Mouse (Mus musculus): ENCODE measurements around the gene Alkbh1. TPM values are rescaled to one million over a fixed set of nuclear protein-coding genes. Genes with fewer than 3 reads are reported as not detected.
"Not testable (repeated sequence)": the region's sequence is repeated elsewhere in the genome, so short reads cannot be mapped to it uniquely, and the experiment has no call there.

Alkbh1 gene
- 1 to 10 TPM; 4.1 to 5.5 TPM for total RNA-seq (2021)
- long read RNA-seq, experiment 1, transcript Alkbh1-209 (6 exons, 3,857 nt), result major isoform, 6 of 10 reads
- long read RNA-seq, experiment 1, partial matches to known transcripts, result 0 of 10 reads
- long read RNA-seq, experiment 1, other reads (novel, unspliced or antisense), result 2 of 10 reads
- long read RNA-seq, experiment 2, transcript Alkbh1-209 (6 exons, 3,857 nt), result major isoform, 5 of 8 reads
- long read RNA-seq, experiment 2, partial matches to known transcripts, result 0 of 8 reads
- long read RNA-seq, experiment 2, other reads (novel, unspliced or antisense), result 0 of 8 reads

DNA sequence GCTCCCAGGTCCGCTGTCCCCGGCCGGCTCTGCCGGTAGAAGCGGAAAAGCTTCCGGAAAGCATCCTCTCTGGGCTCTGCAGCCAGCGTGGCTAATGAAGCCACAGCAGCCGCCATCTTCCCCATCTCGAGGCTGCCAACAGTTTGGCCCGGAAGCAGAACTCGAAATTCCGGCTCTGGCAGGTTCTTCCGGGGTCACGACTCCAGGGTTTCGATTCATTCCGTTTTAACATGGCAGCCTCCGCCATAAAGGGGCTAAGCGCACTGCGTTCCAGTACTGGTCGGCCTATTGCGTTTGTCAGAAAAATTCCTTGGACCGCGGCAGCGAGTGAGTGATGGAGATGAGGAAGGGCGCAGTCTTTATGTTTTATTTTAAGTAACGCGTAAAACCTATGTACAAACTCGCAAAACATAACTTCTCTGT, at the start of gene Alkbh1, which contains the start of gene Slirp:
TSS of gene Alkbh1 (minus strand) at position 318 of the 423 bp plus-strand sequence.
TSS of gene Slirp (plus strand) at position 197 of the 423 bp plus-strand sequence.
- DNase-seq (ENCODE audit: low spot score), result peak; percentile 91

DNA sequence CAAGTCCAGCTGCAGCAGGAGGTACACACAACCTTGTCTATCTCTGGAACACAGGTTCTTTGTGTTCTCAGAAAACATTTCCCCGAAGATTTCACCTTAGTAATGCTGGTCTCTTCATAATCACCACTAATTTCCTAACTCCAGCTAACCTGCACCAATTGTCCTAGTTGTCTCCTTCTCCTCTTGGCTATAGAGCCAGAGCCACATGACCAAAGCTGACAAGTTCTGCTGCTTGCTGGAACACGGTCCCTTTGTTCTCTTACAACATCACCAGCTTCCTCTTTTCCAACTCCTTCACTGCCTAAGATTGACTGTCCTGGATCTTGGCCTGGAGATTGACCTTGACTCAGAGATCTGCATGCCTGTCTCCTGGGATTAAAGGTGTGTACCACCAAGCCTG, 44.9 kb upstream of the Alkbh1 start:
- not testable (repeated sequence) for DNase-seq (ENCODE audit: low spot score)

DNA sequence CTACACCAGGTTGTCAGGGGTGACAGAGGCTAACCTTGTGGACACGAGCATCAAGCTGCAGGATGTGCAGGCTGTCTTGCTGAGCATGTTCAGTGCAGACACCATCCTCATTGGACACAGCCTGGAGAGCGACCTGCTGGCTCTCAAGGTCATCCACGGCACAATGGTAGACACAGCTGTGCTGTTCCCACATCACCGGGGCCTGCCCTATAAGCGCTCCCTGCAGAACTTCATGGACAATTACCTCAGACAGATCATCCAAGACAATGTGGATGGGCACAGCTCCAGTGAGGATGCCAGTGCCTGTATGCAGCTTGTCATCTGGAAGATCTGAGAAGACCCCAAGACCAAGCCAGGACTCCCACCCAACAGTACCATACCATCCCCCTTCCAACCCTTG, 38.7 kb upstream of the Alkbh1 start:
- DNase-seq (ENCODE audit: low spot score), result not testable (repeated sequence)

DNA sequence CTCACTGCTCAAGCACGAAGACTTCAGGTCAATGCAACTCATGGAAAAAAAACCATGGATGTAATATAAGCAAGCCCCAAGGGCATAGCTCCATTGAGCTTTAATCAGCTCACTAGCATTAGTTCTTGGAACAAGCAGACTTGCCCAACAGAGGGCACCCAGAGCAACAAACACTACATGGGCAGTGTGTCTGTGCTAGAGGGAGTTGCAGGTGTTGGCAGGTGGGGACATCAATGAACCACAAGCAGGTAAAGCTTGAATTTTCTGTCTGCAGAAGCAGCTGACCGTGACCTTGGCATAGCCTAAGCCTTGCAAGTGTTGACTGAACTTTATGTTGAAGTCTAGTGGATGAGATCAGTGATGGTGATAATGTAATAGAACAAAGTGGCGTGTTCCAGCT, 30.9 kb upstream of the Alkbh1 start:
- DNase-seq (ENCODE audit: low spot score), result no peak

DNA sequence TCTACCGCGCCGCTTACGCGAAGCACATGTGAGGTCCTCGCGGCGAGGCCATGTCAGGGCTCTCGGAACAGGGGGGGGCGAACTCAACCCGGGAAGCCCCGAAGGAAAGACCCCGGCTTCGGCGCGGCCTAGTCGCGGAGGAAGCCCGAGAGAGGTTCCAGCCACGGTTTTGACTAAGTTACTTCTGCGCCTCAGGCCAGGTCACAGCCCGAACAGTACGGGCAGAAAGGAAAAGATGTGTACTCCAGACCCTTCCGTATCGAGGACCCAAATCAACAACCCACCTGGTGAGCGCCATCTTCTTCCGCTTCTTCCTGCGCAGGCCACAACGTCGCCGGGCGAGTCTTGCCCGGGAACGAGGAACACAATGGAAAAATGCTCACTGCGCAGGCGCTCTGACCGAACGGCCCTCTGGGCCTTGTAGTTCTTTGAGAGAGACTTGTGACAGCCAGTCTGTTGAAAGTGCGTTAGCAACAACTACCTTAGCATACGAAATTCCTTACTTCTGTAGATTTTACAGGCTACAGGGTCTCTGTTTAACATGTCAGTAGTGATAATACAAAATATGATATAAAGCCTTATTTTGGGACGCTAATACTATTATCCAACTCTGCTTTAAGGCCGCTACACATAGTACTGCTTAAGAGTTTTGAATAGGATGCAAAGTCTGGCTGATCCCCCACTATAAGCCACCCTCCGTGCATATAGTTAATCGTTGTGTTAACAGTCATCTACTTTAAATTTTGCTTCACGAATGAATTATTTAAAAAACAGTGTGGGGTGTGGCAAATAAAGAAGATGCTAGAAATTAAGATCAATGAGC, 28.4 kb upstream of the Alkbh1 start, which contains the start of gene Snw1:
TSS of gene Snw1 (minus strand) at position 311 of the 823 bp plus-strand sequence.
- peak; percentile 95 for DNase-seq (ENCODE audit: low spot score)

DNA sequence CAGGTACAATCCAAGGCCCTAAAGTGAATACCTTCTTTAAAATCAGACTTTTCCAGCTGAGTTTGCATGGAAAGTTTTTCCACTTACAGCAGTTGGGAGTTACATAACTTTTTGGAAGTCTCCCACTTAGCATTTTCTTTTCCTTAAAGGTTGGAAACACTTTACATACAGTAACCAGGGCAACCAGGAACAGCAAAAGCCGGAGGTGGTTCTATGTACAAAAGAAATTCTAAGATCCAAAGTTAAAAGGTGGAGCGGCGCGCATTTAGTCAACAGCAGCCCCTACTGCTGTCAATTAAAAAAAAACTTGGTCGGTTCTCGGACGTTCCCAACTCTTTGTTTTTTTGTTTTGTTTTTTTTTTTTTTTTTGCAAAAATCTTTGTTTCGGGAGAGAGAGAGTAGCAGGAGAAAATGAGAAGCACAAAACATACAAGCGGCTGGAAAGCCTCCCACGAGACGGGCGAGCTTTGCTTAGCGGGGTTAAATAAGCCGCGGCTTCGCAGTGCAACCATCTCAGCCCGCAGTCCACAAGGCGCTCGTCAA, 27.7 kb upstream of the Alkbh1 start:
- DNase-seq (ENCODE audit: low spot score), result no peak

DNA sequence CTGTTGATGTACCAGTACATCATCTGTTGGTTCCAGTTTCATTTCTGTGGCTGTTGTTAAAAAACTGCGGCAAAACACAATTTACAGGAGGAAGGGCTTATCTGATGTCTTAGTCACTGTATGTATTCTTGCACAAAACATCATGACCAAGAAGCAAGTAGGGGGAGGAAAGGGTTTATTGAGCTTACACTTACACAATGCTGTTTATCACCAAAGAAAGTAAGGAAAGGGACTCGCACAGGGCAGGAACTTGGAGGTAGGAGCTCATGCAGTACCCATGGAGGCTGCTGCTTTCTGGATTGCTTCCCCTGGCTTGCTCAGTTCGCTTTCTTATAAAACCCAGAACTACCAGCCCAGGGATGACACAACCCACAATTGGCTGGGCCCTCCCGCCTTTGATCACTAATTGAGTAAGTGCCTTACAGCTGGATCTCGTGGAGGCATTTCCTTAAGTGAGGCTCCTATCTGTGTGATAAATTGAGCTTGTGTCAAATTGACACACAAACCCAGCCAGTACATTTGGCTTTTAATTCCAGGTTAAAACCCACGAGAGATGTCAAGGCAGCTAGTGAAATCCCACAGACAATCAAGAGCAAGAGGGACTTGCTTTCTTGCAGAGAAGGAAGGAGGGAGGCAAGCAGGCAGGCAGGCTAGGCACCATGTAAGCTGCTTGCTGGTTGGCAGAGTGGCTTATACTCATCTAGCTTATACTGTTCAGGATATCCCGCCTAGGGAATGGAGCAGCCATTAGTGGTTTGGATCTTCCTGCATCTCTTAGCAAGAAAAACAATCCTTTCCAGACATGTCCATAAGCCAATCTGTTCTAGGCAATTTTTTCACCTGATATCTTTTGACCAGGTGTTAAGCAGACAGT, 26.7 kb upstream of the Alkbh1 start:
- DNase-seq (ENCODE audit: low spot score), result no peak

DNA sequence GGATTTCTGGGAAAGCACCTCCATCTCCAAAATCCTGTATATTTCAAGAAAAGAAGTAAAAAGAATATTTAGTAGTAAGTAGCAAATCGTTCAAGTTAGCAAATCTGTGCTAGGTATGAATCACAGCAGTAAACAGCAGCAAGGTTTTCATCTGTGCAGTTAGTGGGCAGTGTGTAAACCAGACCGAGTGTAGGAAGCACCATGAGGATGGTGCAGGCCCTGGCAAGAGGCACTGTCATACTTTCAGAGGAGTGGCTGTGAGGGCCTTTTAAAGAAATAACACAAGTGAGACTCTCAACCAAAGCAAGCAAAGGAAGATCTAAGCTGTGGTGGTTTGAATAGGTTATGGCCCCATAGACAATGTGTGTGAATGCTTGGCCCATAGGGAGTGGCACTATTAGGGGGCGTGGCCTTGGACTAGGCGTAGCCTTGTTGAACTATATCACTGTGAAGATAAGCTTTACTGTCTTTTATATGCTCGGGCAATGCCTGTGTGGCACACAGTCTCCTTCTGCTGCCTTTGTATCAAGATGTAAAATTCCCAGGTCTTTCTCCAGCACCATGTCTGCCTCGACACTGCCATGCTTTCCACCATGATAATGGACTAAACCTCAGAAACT, 21.0 kb upstream of the Alkbh1 start:
- DNase-seq (ENCODE audit: low spot score), result no peak

DNA sequence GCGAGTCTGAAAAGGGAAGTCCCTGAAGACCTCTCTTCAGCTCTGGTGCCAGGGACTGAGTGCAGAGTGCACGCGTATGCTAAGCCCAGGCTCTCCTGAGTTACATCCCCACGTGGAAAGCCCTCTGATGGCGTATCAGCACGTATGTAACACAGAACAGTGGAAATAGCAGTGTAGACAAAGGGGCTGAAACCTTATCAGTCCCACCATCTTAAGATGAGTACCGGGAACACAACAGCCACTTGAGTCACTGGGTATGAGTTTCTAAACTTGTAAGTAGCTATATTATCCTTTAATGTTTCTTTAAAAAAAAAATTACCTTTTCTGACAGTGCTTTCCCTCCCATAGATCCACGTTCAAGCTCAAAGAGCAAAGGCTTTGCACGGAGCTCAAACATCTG, 5.6 kb upstream of the Alkbh1 start:
- DNase-seq (ENCODE audit: low spot score), result no peak

DNA sequence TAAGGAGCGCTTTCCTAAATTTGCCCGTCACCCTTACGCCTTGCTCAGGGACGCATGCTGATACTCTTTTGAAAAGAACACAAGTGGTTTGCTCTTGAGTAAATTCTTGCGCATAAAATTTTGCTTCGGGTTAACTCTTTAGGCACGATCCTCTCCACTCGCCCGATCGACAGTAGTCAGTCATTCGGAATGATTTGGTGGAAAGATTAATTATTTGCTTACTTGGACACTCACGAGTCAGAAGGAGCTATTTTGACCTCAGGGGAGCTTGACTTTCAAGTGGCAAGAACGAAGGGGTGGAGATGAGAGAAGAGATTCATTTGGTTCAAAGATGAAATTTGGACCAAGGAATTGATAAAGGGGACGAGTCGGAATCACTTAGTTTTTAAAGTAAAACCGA, 394 bp upstream of the Alkbh1 start:
- DNase-seq (ENCODE audit: low spot score), result no peak

DNA sequence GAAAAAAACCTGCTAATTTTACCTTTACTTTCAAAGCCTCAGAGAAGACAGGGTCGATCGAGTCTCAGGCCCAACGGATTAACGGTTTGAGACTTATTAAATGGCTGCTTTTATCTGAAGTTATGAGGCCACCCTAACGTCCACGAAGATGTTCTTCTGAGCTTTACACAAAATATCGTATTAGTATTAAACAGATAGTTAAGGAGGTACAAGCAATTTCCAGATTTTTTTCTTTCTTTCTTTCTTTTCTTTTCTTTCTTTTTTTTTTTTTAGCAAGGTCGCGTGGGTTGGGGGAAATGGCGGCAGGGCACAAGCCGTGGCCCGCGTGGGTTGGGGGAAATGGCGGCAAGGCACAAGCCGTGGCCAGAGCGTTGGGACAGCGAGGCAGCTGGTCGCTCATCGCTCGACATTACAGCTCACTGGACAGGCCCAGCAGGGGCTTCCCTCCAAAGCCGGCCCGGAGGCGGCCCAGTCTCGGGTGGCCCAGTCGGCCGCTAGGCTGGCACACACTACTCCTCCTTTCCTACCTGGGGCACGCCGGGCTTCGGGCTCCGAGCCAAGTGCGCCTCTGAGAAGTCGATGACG, 610 bp downstream of the Alkbh1 start:
- no peak for DNase-seq (ENCODE audit: low spot score)

DNA sequence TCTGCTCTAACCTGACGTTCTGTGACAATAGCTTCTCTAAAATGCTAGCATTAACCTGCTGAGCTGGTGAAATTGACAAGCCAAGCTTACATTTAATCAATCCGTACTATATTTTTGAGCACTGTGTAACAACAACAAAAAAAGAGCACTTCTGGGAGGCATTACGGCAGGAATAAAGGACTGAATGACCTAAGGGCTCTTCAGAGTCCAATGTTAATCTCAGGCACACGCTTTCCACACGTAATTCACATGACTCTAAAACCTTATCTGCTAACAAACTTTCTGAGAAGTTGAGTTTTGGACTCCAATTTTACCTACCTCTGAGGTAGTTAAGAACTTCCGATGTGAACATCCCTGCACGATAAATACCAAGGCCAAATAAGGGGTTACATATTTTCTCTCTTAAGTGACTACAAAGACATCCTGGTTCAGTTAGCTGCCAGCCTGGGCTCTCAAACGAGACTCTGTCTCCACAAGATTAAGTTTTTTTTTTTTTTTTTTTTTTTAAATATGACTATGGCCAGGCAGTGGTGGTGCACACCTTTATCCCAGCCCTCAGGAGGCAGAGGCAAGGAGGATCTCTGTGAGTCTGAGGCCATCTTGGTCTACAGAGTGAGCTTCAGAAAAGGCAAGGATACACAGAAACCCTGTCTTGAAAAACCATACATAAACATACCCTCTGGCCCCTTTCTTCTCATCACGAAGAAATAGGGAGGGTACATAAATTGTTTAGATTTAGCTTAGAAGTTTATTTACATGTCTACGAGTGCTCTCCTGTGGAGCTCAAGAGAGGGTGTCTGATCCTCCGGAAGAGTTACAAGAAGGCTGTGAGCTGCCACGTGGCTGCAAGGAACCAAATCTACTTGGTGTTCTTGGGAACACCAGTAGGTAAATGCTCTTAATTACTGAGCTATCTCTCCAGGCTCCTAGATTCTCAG, 1.4 kb downstream of the Alkbh1 start:
- no peak for DNase-seq (ENCODE audit: low spot score)

DNA sequence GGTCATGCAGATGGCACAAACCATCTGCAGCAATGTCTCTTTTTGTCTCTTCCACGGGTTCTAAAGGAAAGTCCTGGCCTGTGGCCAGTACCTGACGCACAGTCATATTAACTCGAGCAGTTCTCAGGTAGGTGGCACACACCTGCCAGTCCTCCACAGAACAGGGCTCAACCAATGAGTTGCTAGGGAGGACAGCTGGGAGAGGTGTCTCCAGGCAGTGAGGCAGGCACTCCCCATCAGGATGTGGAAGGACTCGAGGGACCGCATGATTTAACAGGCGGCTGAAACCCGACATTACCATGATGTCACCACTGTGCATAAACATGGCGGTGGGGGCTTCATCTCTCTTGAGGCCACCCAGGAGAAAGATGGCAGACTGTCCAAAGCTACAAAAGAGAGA, 14.9 kb downstream of the Alkbh1 start:
- DNase-seq (ENCODE audit: low spot score), result no peak

DNA sequence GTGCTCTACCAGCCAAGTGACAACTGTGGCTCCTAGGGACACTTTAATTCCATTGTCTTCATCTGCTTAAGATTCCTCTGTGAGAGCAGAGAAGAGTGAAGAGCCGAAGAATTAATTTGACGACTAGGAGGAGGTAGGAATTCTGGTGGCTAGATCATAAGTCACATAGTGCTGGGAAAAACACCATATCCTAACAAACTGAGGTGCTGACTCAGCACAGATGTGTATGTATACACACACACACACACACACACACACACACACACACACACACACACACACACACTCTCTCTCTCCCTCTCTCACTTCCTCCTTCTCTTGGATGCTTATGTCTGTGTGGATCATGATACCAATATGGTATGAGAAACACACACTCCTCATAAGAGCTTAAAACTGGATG, 15.5 kb downstream of the Alkbh1 start:
- DNase-seq (ENCODE audit: low spot score), result no peak

DNA sequence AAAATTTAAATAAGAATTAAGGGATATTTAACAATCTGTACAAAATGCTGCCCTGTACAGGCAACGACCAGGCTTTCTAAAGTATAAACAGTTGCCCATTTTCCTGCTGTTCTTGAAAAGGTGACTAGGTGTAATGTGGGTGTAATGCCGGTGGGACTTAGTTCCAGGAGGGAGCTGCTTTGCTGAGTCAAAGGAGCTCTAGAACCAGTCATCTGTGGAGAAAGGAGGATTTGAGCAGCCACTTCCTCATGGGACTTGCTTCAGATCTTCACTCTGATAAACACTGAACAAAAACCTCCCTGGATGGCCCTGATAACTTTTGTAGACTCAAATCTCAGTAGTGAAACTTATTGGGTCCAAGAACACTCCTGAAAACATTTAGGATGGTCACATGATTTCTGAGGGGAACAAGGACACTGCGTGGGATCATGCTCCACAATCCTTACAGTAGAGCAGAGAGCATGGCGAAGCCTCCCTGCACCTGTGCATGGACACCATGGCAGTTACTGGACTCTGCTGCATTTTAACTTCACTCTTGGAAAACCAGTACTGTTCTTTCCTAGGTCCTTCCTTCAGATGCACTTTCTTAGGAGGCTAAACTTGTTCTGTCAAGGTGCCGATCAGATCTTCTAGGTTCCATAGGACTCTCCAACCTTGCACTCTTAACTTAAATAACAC, 17.3 kb downstream of the Alkbh1 start:
- no peak for DNase-seq (ENCODE audit: low spot score)

DNA sequence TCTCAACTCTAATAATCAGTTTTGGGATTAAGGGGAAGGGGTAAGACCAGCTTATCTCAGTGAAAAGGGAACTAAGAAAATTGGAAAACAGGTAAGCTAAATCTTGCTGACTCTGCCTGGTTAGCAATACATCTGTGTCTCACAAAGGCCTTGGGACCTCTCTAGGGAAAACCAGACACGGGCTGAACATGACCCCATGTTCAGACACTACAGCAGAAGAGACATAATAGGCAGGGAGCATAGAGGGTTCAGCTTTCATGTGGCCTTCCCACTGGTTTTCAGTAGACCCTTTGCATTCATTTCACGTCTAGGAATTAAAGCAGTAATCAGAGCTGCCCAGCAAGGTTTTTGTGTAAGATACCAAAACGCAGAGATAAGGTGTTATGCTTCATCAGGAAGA, 19.3 kb downstream of the Alkbh1 start:
- DNase-seq (ENCODE audit: low spot score), result no peak

DNA sequence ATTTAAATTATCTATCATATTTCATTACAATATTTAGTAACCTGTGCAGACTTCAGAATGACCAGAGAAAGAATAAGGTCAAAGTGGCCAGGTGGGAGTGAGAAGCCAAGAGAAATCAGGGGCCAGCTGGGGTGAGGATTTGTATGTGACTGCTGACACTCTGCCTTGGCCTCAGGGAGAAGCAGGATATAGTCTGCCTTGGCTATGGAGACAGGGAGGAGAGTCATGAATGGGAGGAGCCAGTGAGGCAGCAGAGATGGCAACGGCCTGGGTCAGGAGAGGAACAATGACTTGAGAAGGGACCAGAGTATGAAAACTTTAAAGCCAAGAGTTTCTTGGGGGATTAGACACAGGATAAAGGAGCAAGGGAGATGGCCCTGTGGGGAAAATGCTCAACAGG, 20.1 kb downstream of the Alkbh1 start:
- no peak for DNase-seq (ENCODE audit: low spot score)

DNA sequence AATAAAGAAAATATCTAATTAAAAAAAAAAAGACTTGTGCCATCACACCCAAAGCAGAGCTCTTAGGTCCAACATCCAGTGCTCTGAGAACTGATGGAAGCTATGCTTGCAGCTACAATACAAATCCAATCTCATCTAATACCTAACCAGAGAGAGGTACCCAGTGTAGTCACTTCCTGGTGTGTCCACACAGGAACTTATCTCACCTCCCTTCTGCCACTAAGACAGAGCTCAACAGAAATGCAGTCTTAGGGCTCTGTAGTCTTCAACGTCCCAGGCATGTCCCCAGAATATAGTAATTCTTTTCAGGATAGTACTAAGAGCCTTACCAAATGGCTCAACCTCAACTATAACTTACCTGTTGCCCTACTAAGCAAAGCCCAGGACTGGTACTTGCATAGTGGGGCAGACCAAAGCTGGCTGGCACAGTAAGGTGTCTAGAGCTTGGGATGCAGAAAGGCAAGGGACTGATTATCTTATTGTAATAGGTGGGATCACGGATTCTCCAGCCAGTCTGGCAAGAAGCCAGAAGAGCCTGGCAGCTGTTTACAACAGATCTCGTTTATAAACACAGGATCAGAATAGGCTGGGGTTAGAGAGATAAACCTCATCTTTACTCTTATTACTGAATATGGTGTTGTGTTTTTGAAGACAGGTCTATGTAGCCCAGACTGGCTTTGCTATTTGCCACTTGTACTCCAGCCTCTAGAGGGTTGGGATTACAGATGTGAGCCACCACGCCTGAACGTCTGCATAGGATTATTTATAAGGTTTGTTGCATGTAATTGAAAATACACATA, 21.9 kb downstream of the Alkbh1 start:
- DNase-seq (ENCODE audit: low spot score), result no peak
